Mouse (Mus musculus) spleen, adult 12 weeks (tissue): Measurements from ENCODE around the gene Plcl2.
A peak's percentile ranks its signal among the peaks of the same experiment; 100 is the strongest.

Experiments
- DNase-seq: peaks from one replicate; pipeline ENCODE4 v3.0.0; 2022; ENCODE audit warnings: low spot score

Plcl2 gene

DNA sequence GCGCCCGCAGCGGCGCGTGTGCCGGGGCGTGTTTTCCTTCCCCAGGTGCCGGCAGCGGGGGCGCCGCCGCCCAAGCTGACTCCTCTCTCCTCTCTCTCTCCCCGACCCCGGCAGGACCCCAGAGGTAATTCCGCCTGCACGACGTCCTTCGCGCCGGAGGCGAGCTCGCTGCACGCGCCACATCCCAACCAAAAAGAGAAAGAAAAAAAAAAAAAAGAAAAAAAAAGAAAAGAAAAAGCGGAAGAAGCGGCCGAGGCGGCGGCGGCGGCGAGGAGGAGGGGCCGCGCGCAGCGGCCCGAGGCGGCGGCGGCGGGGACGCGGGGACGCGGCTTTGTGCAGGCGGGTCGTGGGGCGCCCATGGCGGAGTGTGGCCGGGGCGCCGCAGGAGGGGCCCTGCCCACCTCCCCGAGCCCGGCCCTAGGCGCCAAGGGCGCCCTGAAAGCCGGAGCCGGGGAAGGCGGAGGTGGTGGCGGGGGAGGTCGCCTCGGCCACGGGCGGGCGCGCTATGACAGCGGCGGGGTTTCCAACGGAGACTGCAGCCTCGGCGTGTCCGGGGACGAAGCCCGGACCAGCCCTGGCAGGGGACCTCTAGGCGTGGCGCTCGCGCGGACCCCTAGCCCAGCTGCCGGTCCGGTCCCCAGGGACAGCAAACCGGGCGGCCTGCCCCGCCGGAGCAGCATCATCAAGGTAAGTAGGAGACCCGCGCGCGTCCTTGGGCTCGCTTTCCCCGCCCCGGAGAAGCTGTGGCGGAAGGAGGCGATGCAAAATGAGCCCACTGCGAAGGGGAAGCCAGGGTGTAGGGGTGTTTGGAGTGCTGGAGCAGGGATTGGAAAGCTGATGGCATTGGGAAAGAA, at the start of gene Plcl2:
TSS of gene Plcl2 (plus strand) at position 153 of the 854 bp plus-strand sequence.
- peak; percentile 70 for DNase-seq

DNA sequence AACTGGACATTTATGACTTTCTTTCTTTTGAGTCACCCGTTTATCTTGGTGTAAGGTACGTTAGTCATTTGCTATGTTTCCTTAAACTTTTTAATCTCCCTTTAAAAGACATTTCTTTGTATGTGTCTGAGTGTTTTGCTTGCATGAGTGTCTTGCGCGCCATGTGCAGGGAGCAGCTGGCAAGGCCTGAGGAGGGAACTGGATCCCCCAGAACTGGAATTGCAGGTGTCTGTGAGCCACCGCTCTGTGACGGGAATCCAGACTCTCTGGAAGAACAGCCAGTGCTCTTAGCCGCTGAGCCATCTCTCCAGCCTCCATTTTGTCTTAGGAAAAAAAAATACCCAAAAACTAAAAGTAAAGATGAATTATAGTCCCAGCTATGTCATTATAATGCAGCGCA, 48.9 kb upstream of the Plcl2 start:
- DNase-seq = no peak

DNA sequence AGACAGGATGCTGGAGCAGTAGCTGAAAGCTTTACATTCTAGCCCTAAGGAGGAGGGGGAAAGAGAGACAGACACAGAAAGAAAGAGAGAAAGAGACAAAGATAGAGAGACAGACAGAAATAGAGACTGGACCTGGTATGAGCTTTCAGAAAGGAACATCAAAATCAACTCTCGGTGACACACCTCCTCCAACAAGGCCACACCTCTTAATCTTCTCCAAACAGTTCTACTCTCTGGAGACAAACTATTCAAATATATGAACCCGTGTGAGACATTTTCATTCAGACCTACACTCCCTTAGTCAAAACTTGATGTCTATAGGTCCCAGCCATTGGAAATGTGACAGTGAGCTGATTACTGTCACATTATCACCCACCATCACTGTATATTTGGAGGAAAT, 41.8 kb upstream of the Plcl2 start:
- no peak for DNase-seq

DNA sequence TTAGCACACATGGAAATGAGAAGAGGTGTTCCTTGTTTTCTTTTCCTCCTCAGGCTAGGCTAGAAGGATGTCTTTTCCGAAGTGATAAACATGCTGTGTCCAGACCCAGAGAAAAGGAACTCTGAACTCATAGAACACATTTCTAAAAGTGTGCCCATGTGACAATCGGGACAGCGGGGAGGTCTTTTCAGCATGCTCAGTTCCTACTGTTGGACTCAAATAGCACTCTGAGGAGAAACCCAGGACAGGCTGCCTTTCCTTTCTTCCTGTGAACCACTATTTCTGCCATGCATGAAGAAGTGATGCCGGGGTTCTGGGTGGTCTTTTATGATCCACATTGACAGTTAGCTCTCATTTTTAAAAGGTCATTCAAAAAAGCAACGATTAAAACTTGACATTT, 40.1 kb upstream of the Plcl2 start:
- no peak for DNase-seq

DNA sequence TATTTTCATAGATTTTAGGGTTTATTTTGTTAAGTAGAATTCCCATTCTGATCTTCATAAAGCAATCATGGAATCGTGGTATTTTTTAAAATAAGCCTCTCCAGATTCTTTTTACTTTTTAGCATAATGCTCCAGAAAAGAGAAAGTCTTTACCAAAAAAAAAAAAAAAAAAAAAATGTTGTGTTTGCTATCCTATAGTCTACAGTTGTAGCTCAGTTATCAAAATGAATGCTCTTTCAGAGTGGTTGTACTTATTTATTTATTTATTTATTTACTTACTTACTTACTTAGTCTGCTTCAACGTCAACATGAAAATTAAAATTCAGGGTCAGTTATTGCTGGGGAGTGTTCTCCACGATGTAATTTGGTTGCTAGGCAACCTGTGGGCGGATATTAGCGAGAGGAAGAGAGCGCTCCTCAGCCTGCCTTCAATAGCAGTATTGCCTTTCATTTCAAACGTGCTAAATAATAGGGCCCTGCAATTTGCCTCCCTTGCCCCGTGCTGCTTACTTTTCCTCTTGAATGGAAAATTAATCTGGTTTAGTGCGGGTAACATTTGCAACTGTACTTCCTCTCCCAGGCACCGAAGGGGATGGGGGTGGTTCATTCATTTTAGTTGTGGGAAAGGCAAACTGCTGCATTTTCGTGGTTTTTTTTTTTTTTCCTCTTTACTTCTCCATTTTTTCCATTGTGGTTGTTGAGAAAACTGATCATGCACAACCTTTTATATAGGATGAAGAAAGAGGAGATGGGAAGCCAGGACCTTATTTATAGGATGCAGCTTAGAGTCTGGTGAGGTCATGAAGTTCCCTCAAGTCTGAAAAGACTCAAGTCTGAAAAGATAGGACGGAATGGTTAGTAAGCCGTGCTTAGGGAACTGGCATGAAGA, 39.4 kb upstream of the Plcl2 start:
- peak; percentile 64 for DNase-seq

DNA sequence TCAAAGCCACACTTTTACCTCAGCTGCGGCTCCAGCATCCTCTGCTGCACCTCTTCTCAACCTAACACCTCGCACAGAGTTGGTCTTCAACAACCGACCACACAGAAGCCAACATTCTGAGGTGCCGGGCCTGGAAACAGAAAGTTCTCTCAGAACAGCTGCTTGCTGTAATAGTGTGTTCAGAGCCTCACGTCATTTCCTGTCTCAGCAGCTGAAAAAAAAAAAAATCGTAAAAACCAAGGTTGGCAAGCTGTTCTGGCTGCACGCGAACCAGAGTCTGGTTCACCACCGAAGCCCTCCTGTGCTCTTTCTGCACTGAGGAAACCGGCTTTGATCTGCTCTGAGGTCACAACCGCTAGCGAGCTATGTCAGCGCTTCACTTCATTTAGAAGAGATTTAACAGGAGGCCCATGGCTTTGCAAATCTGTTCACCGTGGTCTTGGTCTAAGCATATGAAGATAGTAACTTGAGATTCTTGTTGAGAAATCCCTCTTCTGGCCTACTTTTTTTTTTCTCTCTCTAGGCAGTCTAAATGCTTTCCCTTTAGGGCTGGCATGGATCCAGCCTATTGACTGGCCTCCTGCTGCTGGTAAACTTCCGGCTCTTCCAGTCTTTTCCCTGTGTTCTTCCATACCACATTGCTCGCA, 38.6 kb upstream of the Plcl2 start:
- peak; percentile 66 for DNase-seq

DNA sequence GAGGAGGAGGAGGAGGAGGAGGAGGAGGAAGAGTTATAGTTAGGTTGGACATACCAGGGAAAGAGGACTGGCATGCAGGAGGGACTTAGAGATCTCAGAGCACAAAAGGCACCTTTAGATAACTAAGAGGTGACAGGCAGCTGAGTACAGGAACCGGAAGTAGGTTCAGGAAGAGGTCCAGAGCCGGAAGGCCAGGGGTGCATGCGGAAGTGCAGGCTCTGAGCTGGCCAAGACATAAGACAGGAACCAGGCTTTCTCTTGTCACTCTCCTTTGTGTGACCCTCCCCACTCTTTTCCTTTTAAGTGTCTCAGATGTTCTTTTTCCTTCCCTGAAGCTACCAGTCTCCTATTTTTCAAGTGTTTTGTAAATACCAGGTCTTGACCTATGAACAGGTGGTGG, 38.0 kb upstream of the Plcl2 start:
- DNase-seq = peak; percentile 23

DNA sequence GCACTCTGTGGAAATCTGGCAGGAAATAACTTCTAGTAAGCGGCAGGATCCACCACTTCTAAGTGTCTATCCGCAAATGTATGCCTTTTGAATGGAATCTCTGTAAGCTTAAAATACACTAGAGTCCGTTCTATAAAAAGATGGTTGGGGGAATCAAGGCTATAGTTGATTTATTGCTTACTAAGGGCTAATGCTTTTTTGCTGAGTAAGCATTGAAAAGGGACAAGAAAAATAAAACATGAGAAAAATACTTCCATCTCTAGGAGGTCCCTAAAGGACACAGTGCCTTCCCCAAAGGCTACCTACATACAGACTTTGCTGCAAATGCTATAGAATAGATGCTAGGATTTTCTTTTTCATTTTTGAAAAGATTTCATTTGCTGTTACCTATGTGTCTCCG, 31.9 kb upstream of the Plcl2 start:
- DNase-seq = no peak

DNA sequence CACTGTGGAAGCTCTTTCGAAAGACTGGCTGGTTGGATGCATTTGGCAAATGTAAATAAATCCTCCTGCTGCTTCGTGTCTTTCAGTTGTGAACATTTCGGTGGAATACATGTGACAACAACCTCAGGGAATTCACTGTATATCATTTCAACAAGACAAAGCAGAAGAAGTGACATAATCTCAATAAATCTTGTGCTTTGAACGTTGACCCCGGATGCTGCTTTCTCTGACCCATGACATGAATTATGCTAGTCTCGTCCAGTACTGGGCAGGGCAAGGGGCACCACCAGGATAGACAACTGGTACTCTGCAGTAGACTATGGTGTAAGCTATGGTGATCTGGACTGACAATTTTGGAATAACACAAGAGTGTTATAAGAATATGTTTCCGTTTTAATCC, 28.3 kb upstream of the Plcl2 start:
- DNase-seq = no peak

DNA sequence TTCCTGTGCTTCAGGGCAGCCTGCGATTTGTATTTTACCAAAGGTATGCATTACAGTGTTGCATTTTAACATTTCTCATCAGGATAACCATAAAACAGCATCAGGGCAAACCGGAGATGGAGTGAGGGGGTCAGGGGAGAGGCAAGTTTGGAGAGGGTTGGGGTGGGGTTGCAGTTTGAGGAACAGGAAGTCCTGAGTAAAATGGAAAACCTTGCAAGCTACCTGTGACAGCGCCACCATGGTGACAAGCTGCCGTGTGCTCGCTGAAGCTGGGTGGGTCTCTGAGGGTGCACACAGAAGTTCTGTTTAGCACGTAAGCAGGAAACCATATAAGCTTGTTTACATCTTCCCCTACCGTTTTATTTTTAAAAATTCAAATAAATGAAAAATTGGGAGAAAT, 25.5 kb upstream of the Plcl2 start:
- no peak for DNase-seq

DNA sequence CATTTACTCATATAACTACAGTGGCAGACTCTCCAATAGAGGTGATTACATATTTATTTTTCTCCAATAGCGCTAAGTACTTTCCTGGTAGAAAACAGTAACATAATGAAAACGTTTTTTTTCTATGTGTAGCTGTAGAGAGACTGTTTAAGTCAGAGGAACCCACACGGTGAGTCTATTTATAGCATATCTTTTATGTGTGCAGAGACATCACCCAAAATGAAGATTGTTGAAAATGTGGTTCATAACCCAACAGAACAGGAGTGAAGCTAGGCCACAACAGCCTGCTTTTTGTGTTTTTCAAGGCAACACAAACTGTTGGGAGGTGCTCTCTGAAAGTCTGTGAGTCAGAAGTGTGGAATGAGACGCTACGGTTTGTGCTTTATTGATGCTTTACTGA, 24.2 kb upstream of the Plcl2 start:
- no peak for DNase-seq

DNA sequence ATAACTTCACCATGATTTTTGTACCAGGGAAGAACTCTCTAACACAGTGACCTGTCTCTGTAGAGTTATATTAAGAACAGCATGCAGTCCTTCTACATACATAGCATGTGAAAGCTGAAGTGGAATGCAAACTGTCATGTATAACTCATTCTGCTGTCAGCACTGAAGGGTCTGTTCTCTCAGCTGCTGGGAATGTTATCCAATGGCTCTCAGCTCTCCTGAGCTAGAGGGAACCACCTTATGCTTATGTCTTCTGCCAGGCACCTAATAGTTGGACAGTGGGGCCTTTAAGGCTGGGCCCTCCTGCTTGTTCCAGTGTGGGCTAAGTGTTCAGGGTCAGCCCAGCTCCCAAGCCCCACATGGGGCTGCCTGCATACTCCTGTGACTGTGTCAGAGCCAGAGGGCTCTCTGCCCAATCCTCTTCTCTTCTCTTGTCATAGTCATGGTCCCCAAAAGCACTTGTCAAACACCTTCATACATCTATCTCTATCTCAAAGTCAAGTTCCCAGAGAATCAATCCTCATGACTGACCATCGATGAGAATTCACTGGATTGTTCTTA, 22.1 kb upstream of the Plcl2 start:
- no peak for DNase-seq

DNA sequence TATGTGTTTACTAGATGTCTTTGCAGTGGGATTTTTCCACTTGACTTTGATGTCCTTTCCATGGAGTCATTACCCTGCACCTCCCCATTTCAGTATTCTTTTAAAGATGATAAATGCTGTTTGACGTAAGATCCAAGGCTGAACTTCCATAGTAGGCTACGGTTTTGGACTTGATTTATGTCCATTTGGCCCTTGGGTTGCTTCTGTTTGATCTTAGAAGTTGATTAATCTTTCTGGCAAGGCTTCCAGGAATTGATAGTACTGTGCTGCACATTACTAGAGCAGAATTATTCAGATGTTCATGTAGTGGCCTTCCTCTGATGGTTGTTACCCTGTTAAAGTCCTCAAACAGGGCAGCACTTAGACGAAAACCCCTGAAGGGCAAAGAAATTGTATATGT, 21.5 kb upstream of the Plcl2 start:
- no peak for DNase-seq

DNA sequence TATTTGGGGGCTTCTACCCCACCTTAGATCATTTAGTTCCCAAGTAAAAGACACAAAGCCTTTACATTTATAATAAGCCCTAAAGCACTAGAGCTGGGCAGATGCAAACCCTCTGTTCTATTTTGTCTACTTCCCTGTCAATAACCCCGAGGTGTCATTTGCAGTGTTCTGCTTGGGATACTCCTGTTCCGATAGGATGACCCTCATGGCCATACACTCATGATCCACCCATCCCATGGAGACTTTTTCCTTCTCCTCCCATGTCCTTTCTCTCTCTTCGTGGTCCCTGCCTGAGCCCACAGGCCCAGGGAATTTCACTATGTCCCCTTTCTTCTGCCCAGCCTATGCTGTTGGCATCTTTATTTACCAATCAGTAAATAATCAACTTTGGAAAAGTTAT, 20.8 kb upstream of the Plcl2 start:
- no peak for DNase-seq

DNA sequence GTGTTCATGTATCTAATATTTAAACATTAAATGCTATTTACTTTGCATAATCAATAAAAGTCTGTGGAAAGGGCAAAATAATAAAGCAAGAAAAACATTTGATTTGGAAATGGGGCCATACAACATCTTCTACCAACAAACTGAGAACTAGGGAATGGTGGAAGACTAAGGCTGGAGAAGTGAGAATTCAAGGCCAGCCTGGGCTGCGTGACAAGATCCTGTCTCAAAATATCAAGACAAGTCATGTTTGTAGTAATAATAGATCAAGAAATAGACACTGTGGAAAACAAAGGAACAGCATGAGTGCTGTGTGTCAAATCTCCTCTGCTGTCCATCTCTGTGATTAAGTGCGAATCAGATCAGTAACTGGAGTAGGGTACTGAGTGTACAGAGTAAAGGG, 20.3 kb upstream of the Plcl2 start:
- no peak for DNase-seq

DNA sequence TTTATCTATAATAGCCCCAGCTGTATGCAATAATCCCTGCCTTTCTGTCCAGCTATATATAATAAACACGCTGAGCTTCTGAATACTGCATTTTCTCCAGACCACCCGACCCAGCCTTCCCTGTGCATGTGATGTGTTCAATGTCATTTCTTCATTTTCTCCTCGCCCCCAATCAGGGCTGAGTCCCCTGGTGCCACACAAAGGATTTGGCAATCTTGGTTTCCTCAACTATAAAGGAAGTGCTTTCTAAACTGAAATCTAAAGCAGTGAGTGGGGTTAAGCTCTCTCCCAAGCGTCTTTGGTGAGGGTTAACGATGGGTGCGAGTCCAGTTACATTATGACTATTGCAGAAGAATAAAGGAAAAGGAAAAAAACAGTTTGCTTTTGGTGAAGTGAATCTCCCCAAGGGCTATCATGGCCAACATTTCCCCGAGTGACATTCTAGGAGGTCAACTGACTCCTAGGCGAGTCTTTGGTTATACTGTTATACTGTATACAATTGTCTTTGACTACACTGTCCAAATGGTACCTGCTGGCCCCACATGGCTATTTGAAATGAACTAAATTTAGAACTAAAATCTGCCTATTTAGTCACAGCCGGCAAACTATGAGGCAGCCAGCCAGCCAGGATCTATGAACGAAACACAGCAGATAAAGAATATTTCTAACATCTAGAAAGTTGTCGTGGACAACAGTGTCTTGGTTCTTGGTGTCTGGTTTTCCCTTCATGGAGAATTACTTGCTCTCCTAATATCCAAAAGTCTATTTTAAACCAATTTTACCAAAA, 18.4 kb upstream of the Plcl2 start:
- DNase-seq = no peak

DNA sequence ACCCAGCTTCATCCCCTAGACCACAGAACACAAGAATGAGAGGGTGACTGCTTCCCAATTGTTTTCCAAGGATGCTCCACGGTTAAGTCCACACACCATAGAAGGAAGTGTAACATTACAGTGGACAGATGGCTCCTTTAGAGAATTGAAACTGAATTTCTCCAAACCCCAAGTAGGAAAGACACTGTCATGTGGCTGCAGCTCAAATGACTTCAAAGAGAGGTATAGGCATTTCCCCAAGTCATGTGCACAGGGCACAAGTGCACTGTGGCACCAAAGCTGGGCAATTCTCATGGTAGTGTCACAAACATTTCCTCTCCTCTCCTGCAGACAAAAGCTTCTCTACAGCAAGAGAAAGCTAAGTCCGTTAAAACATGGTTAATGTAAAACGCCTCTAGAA, 17.7 kb upstream of the Plcl2 start:
- no peak for DNase-seq

DNA sequence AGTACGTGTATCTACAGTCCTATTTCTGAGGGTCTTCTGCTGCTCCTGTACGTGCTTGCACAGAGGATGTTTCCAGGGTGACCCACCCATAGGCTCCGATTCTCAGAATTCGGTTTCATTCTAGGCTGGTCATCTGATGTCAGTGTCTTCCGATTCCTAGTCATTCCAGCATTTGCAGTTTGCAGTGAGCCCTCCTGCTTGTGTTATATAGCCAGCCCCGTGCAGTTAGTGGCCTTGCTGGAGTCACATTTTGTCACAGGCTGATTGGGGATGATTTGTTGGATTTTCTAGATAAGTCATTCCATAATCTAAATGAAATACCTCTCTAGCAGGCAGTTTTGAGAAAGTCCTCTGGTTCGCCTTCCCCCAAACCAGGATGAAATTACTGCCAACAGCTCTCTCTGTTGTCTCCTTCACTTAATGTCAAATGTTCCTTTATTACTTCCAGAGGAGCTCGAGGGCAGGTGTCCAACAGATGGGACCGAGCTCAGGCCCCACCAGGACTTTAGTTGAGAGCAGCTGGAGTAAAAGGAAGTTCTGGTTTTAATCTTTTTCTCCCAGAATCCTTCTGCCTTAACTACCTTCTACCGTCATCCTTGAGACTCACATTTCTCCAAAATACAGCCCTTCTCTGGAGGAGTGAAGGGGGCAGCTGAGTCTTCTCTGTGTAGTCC, 13.8 kb upstream of the Plcl2 start:
- DNase-seq = no peak

DNA sequence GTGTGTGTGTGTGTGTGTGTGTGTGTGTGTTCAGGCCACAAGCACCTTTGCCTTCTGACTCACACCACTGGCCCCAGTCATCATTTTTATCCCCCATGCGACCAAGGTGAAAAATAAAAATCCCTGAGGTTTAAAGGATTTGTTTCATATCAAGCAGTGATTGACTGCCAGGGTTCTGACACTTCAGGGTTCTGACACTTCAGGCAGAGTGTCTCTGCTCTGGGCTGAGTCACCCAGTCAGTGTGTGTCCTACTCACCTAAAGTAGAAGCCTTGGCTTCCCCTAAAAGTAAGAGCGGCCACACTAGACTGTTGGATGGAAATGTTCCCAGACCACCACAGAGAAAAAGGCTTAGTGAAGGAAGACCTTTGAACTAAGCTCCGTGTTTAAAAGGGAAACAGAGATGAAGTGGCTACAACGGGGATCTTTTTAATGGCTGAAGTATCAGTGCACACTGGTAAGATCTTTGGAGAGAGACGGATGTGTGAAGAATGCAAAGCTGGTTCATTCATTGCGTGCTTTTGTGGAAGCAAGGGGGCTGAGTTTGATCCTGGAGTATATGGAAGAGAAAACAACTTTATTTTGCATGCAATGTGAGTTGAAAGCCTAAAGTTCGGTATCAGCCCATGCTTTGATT, 11.0 kb upstream of the Plcl2 start:
- DNase-seq = no peak

DNA sequence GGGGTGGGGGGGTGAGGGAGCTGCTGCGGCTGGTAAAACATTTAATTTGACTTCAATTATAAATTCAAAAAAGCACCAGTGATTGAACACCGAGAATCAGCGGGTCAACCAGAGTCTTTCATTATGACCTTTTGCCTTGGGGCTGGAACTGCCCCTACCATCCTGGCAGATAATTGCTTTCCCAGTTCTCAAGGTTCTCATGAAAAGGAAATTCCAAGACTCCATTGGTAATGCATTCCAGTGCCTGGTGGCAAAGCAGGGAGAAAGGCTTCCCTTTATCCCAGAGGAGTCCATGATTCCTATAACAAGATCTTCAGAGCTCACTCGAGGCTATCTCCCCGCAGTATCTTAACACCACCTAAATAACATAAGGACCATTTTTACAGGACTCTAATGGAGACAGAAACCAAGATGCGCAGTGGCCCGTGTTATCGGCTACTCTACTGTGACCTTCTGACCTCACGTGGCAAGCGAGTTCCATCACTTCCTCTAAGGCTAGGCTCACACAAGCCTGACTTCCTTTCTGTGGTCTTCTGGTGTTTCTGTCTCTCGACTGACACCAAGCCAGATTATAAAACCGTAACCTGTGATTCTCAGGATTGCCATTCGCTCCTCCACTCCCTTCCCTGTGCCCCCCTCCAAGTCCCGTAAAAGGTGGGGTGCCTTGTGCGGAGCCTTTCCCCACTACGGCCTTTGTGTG, 10.0 kb upstream of the Plcl2 start:
- DNase-seq = no peak
